Mouse (Mus musculus) hindbrain, embryonic 11.5 days (tissue): ENCODE data around the gene Dnajc15. TPM values are rescaled to one million over a fixed set of nuclear protein-coding genes. Genes with fewer than 3 reads are reported as not detected.
A peak's percentile ranks its signal among the peaks of the same experiment; 100 is the strongest.

ENCODE experiments used
- ATAC-seq: fragments of 200-750 bp; cut with Nextera tagmentation; 2 replicates; pipeline ENCODE4 v1.8.0; 2017; ENCODE audit warnings: mild to moderate bottlenecking, moderate TSS enrichment, moderate library complexity; ENCODE audit not compliant: low FRiP score
- DNase-seq: peaks from one replicate; pipeline ENCODE4 v3.0.0-alpha.2; 2015; ENCODE audit warnings: low spot score
- H3K27ac ChIP-seq: fragments of 300-500 bp; sonication (generic); 2 replicates; pipeline ENCODE4 v1.5.1; 2014; ENCODE audit warnings: mild to moderate bottlenecking, low read depth, low read length
- H3K27me3 ChIP-seq: fragments of 300-500 bp; sonication (generic); 2 replicates; pipeline ENCODE4 v1.6.1; 2014; ENCODE audit warnings: mild to moderate bottlenecking, low read length, moderate library complexity, mixed read lengths; ENCODE audit not compliant: control insufficient read depth, insufficient read depth
- H3K36me3 ChIP-seq: fragments of 300-500 bp; sonication (generic); 2 replicates; pipeline ENCODE4 v1.6.1; 2014; ENCODE audit warnings: mild to moderate bottlenecking, low read length, moderate library complexity, mixed read lengths; ENCODE audit not compliant: control insufficient read depth, insufficient read depth
- H3K4me1 ChIP-seq: fragments of 300-500 bp; sonication (generic); replicated peaks from 2 replicates; pipeline ENCODE4 v1.6.1; 2014; ENCODE audit warnings: low read length, mixed read lengths; ENCODE audit not compliant: control insufficient read depth, insufficient read depth
- H3K4me2 ChIP-seq: fragments of 300-500 bp; sonication (generic); replicated peaks from 2 replicates; pipeline ENCODE4 v1.6.1; 2014; ENCODE audit warnings: mild to moderate bottlenecking, low read depth, low read length
- H3K4me3 ChIP-seq: fragments of 300-500 bp; sonication (generic); 2 replicates; pipeline ENCODE4 v1.5.1; 2014; ENCODE audit warnings: low read depth, low read length
- H3K9ac ChIP-seq: fragments of 300-500 bp; sonication (generic); 2 replicates; pipeline ENCODE4 v1.6.1; 2014; ENCODE audit warnings: low read depth, low read length
- H3K9me3 ChIP-seq: fragments of 300-500 bp; sonication (generic); 2 replicates; pipeline ENCODE4 v1.6.1; 2016; ENCODE audit warnings: low read length; ENCODE audit not compliant: control insufficient read depth
- WGBS: fragments of 180-500 bp; shearing (Covaris S2); extraction: QIAGEN DNeasy Blood & Tissue Kit; methylation state at CpG from one replicate; pipeline ENCODE4 v1.1.7; 2014; 5-methylcytosine and 5-hydroxymethylcytosine counted together
- polyA plus RNA-seq: library from polyadenylated mRNA; unstranded; fragments of >200 nt; fragmentation: Nextera tagmentation; extraction: Ambion mirVana; gene quantifications from 2 replicates; pipeline ENCODE4 v1.2.1, GENCODE M21; 2014

The Dnajc15 gene
- polyA plus RNA-seq: 105 and 108 TPM in 2 replicates

DNA sequence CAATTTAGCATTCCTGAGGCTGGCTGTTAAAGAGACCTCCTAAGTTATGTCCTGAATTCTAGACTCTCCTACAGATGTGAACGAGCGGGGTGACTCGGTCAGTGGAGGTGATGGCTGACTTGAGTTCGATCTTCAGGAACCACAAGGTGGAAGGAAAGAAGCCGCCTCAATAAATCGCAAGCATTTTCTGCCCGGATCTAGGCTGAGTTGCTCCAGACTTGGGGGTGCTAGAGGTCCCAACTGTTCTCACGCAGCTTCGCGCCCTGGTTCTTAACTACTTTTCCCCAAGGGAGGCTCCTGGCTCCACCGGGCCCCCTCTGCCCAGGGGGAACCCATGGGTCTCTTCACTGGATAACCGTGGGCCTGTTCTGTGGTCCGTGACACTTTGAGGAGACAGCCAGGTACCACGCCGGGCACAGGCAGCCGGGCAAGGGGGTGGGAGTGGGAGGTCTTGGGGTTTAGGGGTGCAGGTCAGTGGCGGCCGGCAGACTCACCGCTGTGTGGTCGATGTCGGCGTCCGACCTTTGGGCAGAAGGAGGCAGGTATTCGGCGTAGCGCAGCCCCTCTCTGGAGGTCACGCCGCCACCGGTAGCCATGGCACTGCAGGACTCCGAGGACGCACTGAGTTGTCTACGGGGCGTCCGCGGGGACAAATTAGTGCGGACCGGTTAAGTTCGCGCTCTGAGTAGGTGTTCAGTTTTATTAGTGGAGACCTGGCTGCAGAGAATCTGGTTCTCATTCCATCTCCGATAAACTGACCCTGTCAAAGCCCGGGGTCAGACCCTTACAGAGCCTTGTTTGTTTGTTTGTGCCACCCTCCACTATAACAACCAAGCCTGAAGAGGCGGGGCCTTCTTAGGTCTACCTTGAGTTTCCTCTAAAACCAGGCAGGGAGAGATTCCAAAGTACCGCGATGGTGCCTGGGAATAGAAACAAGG, at the start of gene Dnajc15:
Gene Dnajc15 (minus strand): TSS at position 822 of the 938 bp plus-strand sequence.
- Histone ChIP-seq H3K4me1 (no peaks in the 10 kb centered on the region), H3K9me3 (no peaks in the 10 kb centered on the region), H3K4me2 (peak within 1 kb of the TSS; percentile 53), H3K9ac (peak within 1 kb of the TSS; percentile 52), H3K4me3 (peak within 1 kb of the TSS; percentile 66), H3K36me3 (no peaks in the 10 kb centered on the region), H3K27me3 (no peaks in the 10 kb centered on the region), H3K27ac (no peak within 1 kb of the TSS)
- WGBS: 1% methylated on average over 44 of the region's 44 CpGs
- ATAC-seq (peak; percentile 89), DNase-seq (peak; percentile 87)

DNA sequence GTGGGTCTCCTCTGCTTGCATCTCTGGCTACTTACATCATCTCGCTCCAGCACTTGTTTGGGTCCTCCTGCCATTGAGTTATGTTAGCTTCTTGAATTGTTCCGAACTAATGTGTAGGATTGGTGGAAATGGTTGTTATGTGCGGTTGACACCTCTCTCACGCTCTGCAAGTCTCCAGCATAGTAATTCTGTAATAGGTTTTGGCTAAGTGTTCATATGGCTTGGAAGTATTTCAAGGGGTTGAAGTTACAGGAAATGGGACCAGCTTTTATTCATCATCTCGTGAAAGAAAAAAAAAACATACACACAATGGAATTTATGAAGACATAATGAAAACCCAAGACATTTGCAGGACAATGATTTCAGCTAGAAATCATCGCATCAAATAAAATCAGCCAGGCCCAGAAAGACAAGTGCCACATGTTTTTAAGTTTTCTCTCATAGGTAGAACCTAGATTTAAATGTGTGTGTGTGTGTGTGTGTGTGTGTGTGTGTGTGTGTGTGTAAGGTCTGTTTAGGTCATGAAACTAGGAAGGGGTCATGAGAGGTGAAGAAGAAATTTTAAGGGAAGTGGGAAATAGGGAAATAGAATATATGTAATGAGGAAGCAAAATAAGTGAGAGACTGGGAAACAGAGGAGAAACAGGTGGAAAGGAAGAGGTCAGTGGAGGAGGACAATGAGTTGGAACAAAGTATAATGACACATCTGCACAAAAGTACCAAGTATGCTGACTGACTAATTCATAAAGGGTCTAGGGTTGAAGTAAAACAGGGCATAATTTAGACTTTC, 48.3 kb upstream of the Dnajc15 start:
- no peaks in the 10 kb centered on the region for H3K36me3 ChIP-seq
- H3K9ac ChIP-seq: no peak overlapping the region
- no peak overlapping the region for H3K27ac ChIP-seq
- DNase-seq (no peak), ATAC-seq (no peak)
- H3K4me1 ChIP-seq: no peaks in the 10 kb centered on the region
- H3K9me3 ChIP-seq: no peaks in the 10 kb centered on the region
- H3K4me2 ChIP-seq: no peak overlapping the region
- no peaks in the 10 kb centered on the region for H3K27me3 ChIP-seq
- 89% methylated on average over 6 of the region's 6 CpGs for WGBS
- no peak overlapping the region for H3K4me3 ChIP-seq

DNA sequence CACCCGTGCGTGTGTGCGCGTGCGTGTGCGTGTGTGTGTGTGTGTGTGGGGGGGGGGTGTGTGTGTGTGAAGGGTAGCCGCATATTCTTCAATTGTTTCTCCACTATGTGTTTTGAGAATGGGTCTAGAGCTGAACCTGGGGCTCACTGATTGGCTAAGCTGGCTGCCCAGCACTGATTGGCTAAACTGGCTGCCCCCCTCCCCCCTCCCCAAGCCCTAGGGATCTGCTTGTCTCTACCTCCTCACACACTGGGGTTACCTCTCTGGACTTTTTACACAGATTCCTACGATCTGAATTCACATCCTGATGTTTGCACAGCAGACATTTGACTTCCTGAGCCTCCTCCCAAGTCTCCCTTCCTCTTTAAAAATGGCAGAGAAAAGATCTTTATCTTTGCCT, 46.7 kb upstream of the Dnajc15 start:
- DNase-seq (no peak), ATAC-seq (no peak)
- no peaks in the 10 kb centered on the region for H3K4me1 ChIP-seq
- WGBS: 86% methylated on average over 8 of the region's 8 CpGs
- H3K9ac ChIP-seq: no peak overlapping the region
- no peaks in the 10 kb centered on the region for H3K27me3 ChIP-seq
- H3K4me2 ChIP-seq: no peak overlapping the region
- H3K4me3 ChIP-seq: no peak overlapping the region
- H3K36me3 ChIP-seq: no peaks in the 10 kb centered on the region
- no peaks in the 10 kb centered on the region for H3K9me3 ChIP-seq
- H3K27ac ChIP-seq: no peak overlapping the region

DNA sequence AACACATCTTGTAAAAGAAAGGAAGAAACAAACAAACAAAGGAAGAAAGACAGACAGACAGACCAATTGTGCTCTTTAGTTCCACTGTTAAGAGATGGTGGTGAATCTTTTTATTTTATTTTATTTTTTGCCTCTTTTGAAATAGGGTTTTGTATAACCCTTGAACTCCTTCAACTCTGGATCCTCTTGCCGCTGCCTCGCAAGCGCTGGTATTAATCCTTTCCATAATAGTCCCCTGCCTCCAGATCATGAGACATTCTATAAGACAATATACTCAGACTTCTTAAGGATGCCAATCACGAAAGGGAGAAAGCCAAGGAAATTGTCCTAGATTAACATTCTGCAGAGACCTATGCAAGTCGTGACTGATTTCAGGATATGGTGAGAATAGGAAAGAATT, 40.9 kb upstream of the Dnajc15 start:
- 69% methylated on average over 5 of the region's 5 CpGs for WGBS
- H3K4me3 ChIP-seq: no peak overlapping the region
- H3K4me1 ChIP-seq: no peaks in the 10 kb centered on the region
- H3K9me3 ChIP-seq: no peaks in the 10 kb centered on the region
- no peaks in the 10 kb centered on the region for H3K27me3 ChIP-seq
- H3K27ac ChIP-seq: no peak overlapping the region
- no peak for DNase-seq
- ATAC-seq: no peak
- no peak overlapping the region for H3K9ac ChIP-seq
- H3K36me3 ChIP-seq: no peaks in the 10 kb centered on the region
- H3K4me2 ChIP-seq: no peak overlapping the region

DNA sequence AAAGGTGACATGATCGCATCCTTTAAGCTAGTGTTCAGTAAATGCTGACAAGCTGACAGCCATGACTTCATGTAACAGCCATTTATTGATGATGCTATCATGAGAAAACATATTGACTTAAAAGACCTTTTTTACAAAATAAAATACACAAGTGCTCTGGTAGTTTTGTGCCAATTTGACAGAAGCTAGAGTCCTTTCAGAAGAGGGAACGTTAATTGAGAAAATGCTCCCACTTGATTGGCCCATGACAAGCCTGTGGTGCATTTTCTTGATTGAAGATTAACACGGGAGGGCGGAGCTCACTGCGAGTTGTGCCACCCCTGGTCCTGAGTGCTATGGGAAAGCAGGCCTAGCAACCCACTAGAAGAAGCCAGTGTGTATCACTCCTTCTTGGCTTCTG, 31.7 kb upstream of the Dnajc15 start:
- H3K4me3 ChIP-seq: no peak overlapping the region
- 89% methylated on average over 5 of the region's 5 CpGs for WGBS
- no peak for ATAC-seq

DNA sequence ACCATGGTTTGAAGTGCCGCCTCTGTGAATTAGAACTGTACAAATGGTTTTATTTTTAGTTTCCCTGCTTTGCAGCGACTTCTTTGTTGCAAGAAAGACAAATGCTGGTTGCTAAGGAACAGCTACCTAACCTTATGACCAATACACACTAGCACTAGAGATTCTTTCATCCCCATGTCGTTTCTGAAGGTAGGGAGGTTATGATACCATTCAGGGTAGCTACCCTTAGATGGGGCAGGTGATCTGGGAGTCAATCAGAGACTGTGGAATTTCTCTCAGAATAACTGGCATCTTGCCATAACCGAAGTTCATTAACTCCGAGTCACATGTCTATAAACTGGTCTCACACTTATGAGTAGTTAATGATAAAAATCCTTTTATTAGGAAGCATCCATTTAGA, 30.5 kb upstream of the Dnajc15 start:
- H3K4me3 ChIP-seq: no peak overlapping the region
- DNase-seq (no peak), ATAC-seq (no peak)
- no peak overlapping the region for H3K27ac ChIP-seq
- no peaks in the 10 kb centered on the region for H3K9me3 ChIP-seq
- H3K4me2 ChIP-seq: no peak overlapping the region
- no peaks in the 10 kb centered on the region for H3K27me3 ChIP-seq
- no peaks in the 10 kb centered on the region for H3K36me3 ChIP-seq
- no peaks in the 10 kb centered on the region for H3K4me1 ChIP-seq
- 83% methylated on average over 5 of the region's 5 CpGs for WGBS
- no peak overlapping the region for H3K9ac ChIP-seq

More for the DNA sequence above, 31.7 kb upstream of the Dnajc15 start:
- H3K4me2 ChIP-seq: no peak overlapping the region
- no peak overlapping the region for H3K27ac ChIP-seq
- DNase-seq: no peak
- H3K9ac ChIP-seq: no peak overlapping the region
- H3K9me3 ChIP-seq: no peaks in the 10 kb centered on the region
- H3K27me3 ChIP-seq: no peaks in the 10 kb centered on the region
- H3K36me3 ChIP-seq: no peaks in the 10 kb centered on the region
- H3K4me1 ChIP-seq: no peaks in the 10 kb centered on the region

DNA sequence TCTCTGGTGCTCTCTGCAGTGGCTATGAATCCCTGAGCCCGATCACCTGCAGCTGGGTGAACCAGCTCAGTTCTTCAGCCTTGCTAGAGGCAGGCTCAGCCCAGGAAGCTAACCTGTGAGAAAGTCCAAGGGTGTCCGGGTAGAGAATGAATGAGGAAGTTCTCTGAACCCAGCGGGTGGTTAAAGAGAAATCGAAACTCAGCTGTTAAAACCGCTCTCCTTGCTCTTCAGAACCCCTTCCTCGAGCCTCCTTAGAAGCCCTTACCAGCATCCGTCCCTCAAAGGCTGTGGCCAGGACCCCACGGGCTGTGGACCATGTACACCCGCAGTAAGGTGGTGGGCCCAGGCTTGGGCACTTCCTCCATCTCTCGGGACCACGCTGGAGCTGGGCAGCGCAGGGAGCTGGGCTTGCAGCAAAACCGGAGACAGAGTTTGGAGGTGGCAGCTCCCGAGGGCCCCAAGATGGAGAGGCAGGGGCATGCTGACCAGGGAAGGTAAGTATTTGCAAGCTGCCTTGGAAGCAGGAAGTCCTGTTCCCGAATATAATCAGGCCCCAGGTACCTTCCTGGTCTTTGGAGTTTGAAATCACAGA, 29.3 kb upstream of the Dnajc15 start, which contains the start of gene Epsti1:
Gene Epsti1 (plus strand): TSS at position 69 of the 592 bp plus-strand sequence.
- Histone ChIP-seq H3K4me2 (no peak within 1 kb of the TSS), H3K27ac (no peak within 1 kb of the TSS), H3K4me3 (no peak within 1 kb of the TSS), H3K9me3 (no peaks in the 10 kb centered on the region), H3K9ac (no peak within 1 kb of the TSS), H3K27me3 (no peaks in the 10 kb centered on the region), H3K36me3 (no peaks in the 10 kb centered on the region), H3K4me1 (no peaks in the 10 kb centered on the region)
- DNase-seq: no peak
- WGBS: 60% methylated on average over 15 of the region's 15 CpGs
- ATAC-seq: no peak

DNA sequence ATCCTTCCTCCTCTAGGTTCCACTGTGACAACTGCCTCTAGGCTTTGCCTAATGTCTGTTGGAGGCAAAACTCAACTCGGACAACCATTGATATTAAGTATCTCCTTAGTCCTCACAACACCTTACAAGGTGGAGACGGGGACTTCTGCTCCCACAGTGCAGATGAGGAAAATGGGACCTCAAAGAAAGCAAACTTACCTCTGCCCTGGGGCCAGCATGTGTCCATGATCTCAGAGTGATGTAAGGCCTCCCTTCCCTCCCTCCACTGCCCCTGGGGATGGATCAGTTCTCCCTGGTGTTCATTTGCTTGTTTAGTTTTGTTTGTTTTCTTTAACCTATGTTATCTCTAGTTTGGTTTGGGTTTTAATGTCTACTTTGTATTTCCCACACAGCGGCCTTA, 27.6 kb upstream of the Dnajc15 start:
- Histone ChIP-seq H3K27me3 (no peaks in the 10 kb centered on the region), H3K4me1 (no peaks in the 10 kb centered on the region), H3K27ac (no peak overlapping the region), H3K9me3 (no peaks in the 10 kb centered on the region), H3K36me3 (no peaks in the 10 kb centered on the region), H3K4me2 (no peak overlapping the region), H3K4me3 (no peak overlapping the region), H3K9ac (no peak overlapping the region)
- 89% methylated on average over 3 of the region's 3 CpGs for WGBS
- no peak for DNase-seq
- no peak for ATAC-seq
